Mouse (Mus musculus) cerebellum, adult 2 months (tissue): Measurements from ENCODE around the gene Eno1.
A peak's percentile ranks its signal among the peaks of the same experiment; 100 is the strongest.

ENCODE experiments used
- CTCF ChIP-seq: fragments of 200-500 bp; IDR thresholded peaks from 2 replicates; pipeline ENCODE4 v1.5.1; 2011; ENCODE audit warnings: low read depth, mild to moderate bottlenecking, control low read depth, low read length, moderate library complexity, borderline replicate concordance; ENCODE audit not compliant: insufficient read depth
- POLR2A ChIP-seq: fragments of 200-500 bp; IDR thresholded peaks from 2 replicates; pipeline ENCODE4 v1.6.1; 2011; ENCODE audit warnings: low read length, control low read depth, borderline replicate concordance; ENCODE audit not compliant: insufficient read depth

DNA sequence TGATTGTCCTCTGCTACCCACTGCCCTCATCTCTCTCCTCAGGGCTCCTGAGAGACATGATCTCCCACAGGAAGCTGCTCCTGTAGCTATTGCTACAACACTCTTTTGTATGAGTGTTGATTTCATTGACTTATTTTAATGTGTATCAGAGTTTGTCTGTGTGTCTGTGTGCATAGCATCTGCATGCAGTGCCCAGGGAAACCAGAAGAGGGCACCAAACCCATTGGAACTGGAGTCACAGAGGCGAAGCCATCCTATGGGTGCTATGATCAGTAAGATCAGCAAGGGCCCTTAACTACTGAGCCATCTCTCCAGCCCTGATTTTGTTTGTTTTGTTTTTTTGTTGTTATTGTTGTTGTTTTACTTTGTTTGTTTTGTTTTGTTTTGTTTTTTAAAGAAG is 42.6 kb upstream of the Eno1 start:
- TF ChIP-seq CTCF (peak; percentile 78), POLR2A (no peak)
